Mouse (Mus musculus) brain, embryonic 14.5 days (tissue): Measurements from ENCODE around the gene Sec1.

Experiments
- CTCF ChIP-seq: fragments of 200-500 bp; IDR thresholded peaks from 2 replicates; pipeline ENCODE4 v1.5.1; 2012; ENCODE audit warnings: inconsistent platforms, mild to moderate bottlenecking, moderate library complexity, borderline replicate concordance; ENCODE audit not compliant: insufficient read depth, insufficient read length; ENCODE audit errors: extremely low read depth
- POLR2A ChIP-seq: fragments of 200-500 bp; IDR thresholded peaks from 2 replicates; pipeline ENCODE4 v1.6.1; 2012; ENCODE audit warnings: mild to moderate bottlenecking, inconsistent platforms, borderline replicate concordance; ENCODE audit not compliant: poor library complexity, insufficient read depth, insufficient read length, severe bottlenecking; ENCODE audit errors: extremely low read depth

DNA sequence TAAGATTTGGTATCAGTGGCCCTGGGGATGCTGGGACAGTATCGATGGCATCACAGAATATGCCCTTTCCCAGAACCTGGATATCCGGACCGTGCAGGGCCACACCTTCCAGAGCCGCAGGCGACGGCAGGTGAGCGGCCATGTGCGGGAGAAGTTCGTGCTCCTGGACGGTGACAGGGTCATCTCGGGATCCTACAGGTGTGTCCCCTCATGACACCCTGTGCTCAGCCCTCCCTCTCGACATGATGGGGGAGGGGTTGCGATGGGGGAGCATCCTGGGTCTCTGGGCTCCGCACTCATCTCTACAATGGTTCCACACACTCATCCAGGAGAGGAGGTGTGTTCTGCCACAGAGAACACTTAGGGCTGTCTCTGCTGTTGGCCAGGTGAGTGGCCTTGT, 29.6 kb upstream of the Sec1 start:
- TF ChIP-seq POLR2A (no peak), CTCF (no peak)
